Mouse (Mus musculus): ENCODE measurements around the gene Gprasp1. TPM values are rescaled to one million over a fixed set of nuclear protein-coding genes. Genes with fewer than 3 reads are reported as not detected.
"Not testable (repeated sequence)": the region's sequence is repeated elsewhere in the genome, so short reads cannot be mapped to it uniquely, and the experiment has no call there.

The Gprasp1 gene
- total RNA-seq (2018; cell fraction: chromatin; rRNA removed) = 10 to 100 TPM; 16.3 to 67.6 (median 49.0) TPM
- total RNA-seq (2018; cell fraction: cytosol; rRNA removed) = 10 to 100 TPM; 14.0 to 24.2 (median 17.8) TPM
- 10 to 100 TPM; 15.4 to 62.7 (median 39.4) TPM for total RNA-seq (2018; cell fraction: nucleus; rRNA removed)
- 11.8 to 14.5 TPM (median 13.1 TPM) in 3 replicates for polyA plus RNA-seq (2018)

DNA sequence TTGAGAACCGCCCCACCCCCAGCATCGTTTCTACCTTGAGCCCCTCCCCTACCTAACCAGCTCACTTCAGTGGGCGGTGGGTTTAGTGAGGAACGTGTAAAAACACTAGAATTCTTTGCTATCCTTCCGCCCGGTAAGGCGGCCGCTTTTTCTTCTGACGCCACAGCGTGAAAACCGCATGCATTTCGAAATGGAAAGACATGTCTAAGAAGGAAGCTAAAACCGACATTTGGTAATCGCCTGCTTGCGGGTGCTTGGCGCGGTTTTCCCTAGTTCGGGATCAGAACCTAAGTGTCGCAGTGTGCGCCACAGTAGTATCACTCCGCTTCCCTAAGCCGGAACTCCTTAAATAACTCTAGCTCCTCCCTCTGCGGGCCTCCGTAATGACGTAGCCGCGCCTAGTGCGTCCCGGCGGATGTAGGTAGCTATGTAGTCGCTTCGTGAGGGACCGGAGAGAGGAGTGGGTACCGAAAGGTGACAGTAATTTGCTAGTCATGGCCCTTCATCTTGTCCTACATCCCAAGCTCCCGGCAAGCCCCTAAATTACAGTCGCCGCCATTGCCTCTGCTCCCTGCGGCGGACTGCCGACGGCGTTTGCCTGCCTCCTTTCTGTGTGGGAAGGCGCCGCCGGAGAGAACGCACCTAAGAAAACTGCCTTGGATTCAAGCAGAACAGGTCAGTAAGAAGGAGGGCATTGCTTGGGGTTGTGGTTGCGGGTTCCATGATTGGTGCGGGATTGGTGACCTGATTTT, at the start of gene Gprasp1, which contains the start of gene Armcx5:
Gene Gprasp1 (plus strand): TSS at position 430 of the 752 bp plus-strand sequence.
Gene Armcx5 (plus strand): TSS at position 430 of the 752 bp plus-strand sequence.
- peak within 1 kb of the TSS; percentile 22 for H3K27ac ChIP-seq
- peaks cover 11% of the 10 kb centered on the region; the same call in 1 of the 2 replicates for H3K79me2 ChIP-seq (ENCODE audit: inconsistent target)
- WGBS (ENCODE audit: missing documents) = 19% methylated on average over 46 of the region's 48 CpGs
- H3K4me3 ChIP-seq (ENCODE audit: inconsistent target) = peak within 1 kb of the TSS; percentile 83
- no peaks in the 10 kb centered on the region for H3K36me3 ChIP-seq (ENCODE audit: inconsistent target)

DNA sequence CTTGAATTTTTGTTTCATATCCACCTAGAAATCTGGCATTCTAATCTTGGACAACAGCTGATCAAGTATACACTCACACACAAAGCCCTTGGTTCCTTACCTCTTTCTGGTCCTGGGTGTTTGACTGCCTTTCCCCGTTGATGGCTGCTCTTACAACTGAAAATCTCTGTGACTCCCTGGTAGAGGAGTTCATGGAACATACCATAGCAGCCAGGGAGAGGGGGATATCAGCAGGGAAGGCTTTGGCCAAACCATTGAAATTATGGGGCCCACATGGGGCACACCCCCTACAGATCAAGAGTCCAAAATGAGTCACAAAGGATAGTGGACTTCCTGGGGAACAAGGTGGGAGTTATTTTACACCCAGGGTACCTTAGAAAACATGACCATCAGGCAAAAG, 48.9 kb upstream of the Gprasp1 start, which contains the start of gene Tcp11x2:
Gene Tcp11x2 (minus strand): TSS at position 158 of the 400 bp plus-strand sequence.
- no peak within 1 kb of the TSS for H3K27ac ChIP-seq
- H3K79me2 ChIP-seq (ENCODE audit: inconsistent target) = no peaks in the 10 kb centered on the region
- no peaks in the 10 kb centered on the region for H3K36me3 ChIP-seq (ENCODE audit: inconsistent target)
- no CpG with 5 or more reads among the region's 1 CpGs for whole genome bisulfite sequencing (ENCODE audit: missing documents)
- no peak within 1 kb of the TSS for H3K4me3 ChIP-seq (ENCODE audit: inconsistent target)

DNA sequence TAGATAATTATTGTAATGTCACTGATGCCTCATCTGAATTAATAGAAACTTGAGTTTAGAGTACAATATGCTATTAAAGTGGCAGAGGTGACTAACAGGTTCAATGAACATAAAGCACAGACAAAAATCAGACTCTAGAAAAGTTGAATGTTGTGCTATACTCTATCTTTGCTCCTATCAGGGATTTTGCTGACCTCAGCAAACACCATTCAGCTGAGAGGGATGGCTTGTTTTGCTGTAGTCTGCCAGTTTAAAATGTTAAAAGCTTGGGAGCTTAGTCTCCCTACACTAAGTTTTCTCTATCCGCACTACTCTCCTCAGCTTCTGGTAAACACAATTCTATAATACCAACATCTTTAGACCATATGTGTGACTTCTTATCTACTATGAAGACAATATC, 39.4 kb upstream of the Gprasp1 start:
- H3K79me2 ChIP-seq (ENCODE audit: inconsistent target) = no peaks in the 10 kb centered on the region
- H3K27ac ChIP-seq = no peak overlapping the region
- no peaks in the 10 kb centered on the region for H3K36me3 ChIP-seq (ENCODE audit: inconsistent target)
- WGBS (ENCODE audit: missing documents) = 100% methylated on average over 1 of the region's 1 CpGs
- H3K4me3 ChIP-seq (ENCODE audit: inconsistent target) = no peak overlapping the region

DNA sequence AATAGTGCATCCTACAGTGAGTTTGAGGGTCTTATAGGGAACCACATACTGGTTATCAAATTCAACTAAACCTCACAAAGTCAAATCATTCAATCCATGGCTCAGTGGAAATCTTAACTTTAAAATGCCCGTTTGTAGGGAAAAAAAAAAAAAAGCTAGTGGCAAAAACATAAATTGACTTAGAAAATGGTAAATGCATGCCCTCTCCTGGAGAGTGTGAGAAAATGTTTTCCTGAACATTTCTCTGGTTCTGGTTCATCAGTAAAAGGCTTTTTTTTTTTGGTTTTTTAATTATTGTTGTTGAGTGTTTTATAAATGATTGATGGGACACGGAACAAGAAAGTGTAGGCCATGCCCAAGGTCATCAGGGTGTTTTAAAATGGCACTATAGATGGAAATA, 38.2 kb upstream of the Gprasp1 start:
- no peak overlapping the region for H3K27ac ChIP-seq
- no peak overlapping the region for H3K4me3 ChIP-seq (ENCODE audit: inconsistent target)
- no peaks in the 10 kb centered on the region for H3K79me2 ChIP-seq (ENCODE audit: inconsistent target)
- no peaks in the 10 kb centered on the region for H3K36me3 ChIP-seq (ENCODE audit: inconsistent target)
- WGBS (ENCODE audit: missing documents) = 42% methylated on average over 2 of the region's 2 CpGs

DNA sequence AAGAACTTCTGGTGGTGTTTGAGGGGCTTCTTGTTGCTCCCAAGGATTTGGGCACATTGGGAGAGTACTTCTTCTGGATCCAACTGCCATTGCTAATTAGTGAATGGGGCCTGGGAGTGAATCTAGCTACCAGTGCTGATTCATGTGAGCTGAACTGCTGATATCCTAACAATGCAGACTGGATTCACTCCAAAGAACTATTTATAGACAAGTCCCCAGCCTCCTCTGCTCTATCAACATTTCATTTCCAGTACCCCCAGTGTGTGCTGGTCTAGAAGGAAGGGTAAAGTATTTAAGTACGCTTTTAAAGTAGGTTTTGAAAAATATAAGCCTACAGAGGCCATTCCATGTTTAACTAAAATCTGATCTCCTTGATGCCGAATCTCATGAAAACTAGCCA, 29.7 kb upstream of the Gprasp1 start:
- Histone ChIP-seq H3K36me3 (ENCODE audit: inconsistent target) (no peaks in the 10 kb centered on the region), H3K4me3 (ENCODE audit: inconsistent target) (no peak overlapping the region), H3K79me2 (ENCODE audit: inconsistent target) (no peaks in the 10 kb centered on the region), H3K27ac (no peak overlapping the region)
- 67% methylated on average over 2 of the region's 2 CpGs for WGBS (ENCODE audit: missing documents)

DNA sequence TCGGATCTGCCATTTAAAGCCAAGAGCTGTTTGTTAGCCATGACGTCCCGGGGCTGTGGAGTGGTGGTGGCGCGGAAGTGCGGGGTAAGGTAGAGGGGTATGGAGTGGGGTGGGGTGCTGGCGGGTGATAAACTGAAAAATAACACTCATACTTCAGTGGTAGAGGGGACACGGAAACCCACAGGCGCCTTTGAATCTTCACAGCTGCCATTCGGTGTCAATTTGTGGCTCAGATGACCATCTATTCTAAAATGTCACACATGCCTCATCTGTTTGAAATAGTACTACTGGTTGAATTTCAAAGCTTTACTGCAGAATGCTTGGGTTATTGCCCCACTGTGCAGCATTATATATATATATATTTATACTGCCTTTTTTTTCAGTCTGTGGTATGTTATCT, 17.4 kb upstream of the Gprasp1 start, which contains the start of gene Tmsb15a:
Gene Tmsb15a (minus strand): TSS at position 101 of the 400 bp plus-strand sequence.
- 90% methylated on average over 5 of the region's 10 CpGs for WGBS (ENCODE audit: missing documents)
- Histone ChIP-seq H3K79me2 (ENCODE audit: inconsistent target) (no peaks in the 10 kb centered on the region), H3K4me3 (ENCODE audit: inconsistent target) (no peak within 1 kb of the TSS), H3K27ac (no peak within 1 kb of the TSS), H3K36me3 (ENCODE audit: inconsistent target) (no peaks in the 10 kb centered on the region)

DNA sequence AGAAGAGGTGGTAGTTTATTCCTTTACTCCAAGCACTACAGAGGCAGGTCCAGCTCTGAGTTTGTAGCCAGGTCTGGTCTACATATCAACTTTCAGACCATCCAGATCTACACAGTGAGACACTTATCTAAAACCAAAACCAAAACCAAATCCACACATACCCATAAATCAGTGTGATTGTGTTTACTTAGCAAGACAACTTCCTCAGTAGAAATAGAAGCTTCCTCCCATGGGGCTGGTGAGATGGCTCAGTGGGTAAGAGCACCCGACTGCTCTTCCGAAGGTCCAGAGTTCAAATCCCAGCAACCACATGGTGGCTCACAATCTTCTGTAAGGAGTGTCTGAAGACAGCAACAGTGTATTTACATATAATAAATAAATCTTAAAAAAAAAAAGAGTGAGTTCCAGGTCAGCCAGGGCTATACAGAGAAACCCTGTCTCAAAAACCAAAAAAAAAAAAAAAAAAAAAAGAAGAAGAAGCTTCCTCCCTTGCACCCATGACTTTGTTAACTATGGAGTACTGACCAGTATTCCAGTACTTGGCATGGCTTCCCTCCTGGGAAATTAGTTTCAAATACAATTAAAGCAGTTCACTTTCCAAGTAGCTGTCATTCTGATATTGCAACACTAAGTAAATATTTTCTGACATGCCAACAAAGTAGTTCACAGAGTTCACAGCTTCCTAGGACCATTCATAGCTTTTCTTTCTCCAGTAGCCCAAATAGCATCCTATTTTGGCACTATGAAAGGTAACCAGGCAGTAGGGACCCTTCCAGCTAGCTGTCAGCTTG, 3.6 kb upstream of the Gprasp1 start:
- H3K36me3 ChIP-seq (ENCODE audit: inconsistent target) = no peaks in the 10 kb centered on the region
- WGBS (ENCODE audit: missing documents) = no CpG with 5 or more reads among the region's 2 CpGs
- no peak overlapping the region for H3K4me3 ChIP-seq (ENCODE audit: inconsistent target)
- H3K79me2 ChIP-seq (ENCODE audit: inconsistent target) = peaks cover 11% of the 10 kb centered on the region; the same call in 1 of the 2 replicates
- no peak overlapping the region for H3K27ac ChIP-seq

DNA sequence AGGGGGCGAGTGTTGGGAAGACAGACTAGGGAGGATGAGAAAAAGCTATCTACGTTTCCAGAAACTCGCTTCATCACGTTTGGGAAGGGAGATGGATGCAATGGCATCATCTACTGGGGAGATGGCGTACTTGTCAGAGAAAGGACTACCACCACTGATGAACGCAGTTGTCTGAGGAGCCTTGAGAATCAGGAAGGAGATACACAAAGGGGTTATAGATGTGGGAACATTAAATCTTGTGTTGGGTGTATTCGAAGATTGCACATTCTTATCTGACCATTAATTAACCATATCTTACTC, 473 bp downstream of the Gprasp1 start:
- H3K36me3 ChIP-seq (ENCODE audit: inconsistent target) = no peaks in the 10 kb centered on the region
- 24% methylated on average over 6 of the region's 7 CpGs for WGBS (ENCODE audit: missing documents)

DNA sequence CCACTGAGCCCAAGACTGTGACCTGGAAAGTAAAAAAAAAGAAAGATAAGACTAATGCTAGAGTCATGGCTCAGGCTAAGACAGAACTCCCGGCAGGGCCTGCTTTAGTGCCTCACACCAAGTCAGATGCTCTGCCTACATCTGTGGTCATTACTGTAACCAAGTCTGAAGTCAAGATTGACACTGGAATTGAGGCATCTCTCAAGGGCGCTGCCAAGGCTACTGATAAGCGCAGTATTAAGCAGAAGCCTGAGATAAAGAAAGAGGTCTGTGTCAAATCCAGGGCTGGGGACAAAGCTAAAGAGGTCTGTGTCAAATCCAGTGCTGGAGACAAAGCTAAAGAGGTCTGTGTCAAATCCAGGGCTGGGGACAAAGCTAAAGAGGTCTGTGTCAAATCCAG, 2.8 kb downstream of the Gprasp1 start:
- peaks cover 11% of the 10 kb centered on the region; the same call in 1 of the 2 replicates for H3K79me2 ChIP-seq (ENCODE audit: inconsistent target)
- H3K27ac ChIP-seq; H3K4me3 ChIP-seq (ENCODE audit: inconsistent target); H3K36me3 ChIP-seq (ENCODE audit: inconsistent target): not testable (repeated sequence)
- 95% methylated on average over 3 of the region's 3 CpGs for WGBS (ENCODE audit: missing documents)

More for the DNA sequence above, 473 bp downstream of the Gprasp1 start:
- peaks cover 11% of the 10 kb centered on the region; the same call in 1 of the 2 replicates for H3K79me2 ChIP-seq (ENCODE audit: inconsistent target)
- H3K4me3 ChIP-seq (ENCODE audit: inconsistent target) = peak overlapping the region; percentile 83
- H3K27ac ChIP-seq = peak overlapping the region; percentile 22

DNA sequence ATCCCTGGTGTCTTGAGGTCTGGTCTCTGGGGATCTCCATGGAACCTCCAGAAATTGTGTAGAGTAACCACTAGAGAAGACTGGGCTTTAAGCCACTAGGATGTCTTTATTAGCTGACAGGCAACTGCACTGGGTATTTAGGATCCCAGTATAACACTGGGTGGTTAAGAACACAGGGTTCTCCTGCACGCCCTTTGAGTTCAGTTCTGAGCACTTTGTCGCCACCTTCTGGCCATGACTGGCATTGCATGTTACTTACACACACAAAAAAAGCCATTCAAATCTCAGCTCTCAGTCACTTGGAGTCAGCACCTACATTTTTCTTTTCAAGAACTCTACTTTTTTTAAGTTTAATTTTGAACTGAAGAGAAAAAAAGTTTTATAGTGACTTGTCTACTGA, 10.3 kb downstream of the Gprasp1 start:
- H3K27ac ChIP-seq = no peak overlapping the region
- 0% methylated on average over 2 of the region's 2 CpGs for WGBS (ENCODE audit: missing documents)
- no peak overlapping the region for H3K4me3 ChIP-seq (ENCODE audit: inconsistent target)
- H3K79me2 ChIP-seq (ENCODE audit: inconsistent target) = no peaks in the 10 kb centered on the region
- H3K36me3 ChIP-seq (ENCODE audit: inconsistent target) = no peaks in the 10 kb centered on the region

DNA sequence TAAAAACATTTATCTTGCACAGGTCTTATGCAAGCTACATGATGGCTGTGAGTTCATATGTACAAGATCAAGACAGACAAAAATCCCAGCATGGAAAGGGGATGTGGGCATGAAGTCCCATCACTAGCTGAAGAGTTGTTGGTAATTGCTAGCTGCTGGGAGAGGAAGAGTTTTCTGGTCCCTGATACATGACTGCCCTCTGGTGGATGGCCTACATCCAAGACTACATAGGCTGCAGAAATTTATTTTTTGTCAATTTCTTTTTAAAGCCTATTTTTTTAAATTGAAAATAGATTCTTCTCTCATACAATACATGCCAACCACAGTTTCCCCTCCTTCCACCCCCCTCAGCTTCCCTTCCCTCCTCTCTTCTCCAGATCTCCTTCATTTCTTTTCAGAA, 19.2 kb downstream of the Gprasp1 start:
- Histone ChIP-seq H3K4me3 (ENCODE audit: inconsistent target) (no peak overlapping the region), H3K27ac (no peak overlapping the region), H3K79me2 (ENCODE audit: inconsistent target) (no peaks in the 10 kb centered on the region), H3K36me3 (ENCODE audit: inconsistent target) (no peaks in the 10 kb centered on the region)

DNA sequence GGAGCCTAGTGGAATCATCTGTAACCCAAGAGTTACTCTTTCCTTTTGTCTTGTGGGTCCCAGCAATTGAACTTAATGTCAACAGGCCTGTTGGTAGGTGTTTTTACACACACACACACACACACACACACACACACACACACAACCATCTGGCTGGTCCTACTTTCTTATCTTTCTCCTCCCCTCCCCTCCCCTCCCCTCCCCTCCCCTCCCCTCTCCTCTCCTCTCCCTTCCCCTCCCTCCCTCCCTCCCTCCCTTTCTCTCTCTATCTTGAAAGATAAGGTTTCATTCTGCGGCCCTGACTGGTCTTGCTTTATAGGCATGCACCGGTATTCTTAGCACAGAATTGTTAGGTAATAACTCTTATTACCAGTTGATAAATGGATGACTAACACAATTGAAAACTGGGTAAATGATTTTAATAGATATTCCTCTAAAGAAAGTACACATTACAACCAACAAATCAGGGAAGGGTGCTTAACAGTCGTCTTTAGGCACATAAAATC, 25.6 kb downstream of the Gprasp1 start:
- Histone ChIP-seq H3K4me3 (ENCODE audit: inconsistent target) (no peak overlapping the region), H3K79me2 (ENCODE audit: inconsistent target) (no peaks in the 10 kb centered on the region), H3K27ac (no peak overlapping the region), H3K36me3 (ENCODE audit: inconsistent target) (no peaks in the 10 kb centered on the region)
- 68% methylated on average over 3 of the region's 3 CpGs for WGBS (ENCODE audit: missing documents)

DNA sequence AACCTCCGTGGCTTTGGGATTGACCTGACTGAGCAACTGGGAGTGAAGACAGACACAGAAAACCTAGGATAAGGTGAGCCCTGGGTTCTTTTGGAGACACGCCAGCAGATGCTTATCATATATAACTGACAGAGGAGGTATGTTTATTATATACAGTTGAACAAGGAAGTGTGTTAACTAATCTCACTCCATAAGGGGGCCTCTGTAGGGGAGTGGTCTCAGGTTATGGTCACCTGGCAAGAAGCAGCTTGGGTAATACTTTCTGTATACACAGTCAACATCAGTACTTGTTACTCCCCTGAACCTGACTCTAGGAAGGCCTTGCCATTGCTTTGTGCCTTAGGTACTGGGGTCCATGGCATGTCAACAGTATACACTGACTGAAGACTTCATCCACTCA, 26.0 kb downstream of the Gprasp1 start:
- no peak overlapping the region for H3K27ac ChIP-seq
- no peak overlapping the region for H3K4me3 ChIP-seq (ENCODE audit: inconsistent target)
- WGBS (ENCODE audit: missing documents) = 92% methylated on average over 2 of the region's 2 CpGs
- H3K36me3 ChIP-seq (ENCODE audit: inconsistent target) = no peaks in the 10 kb centered on the region
- H3K79me2 ChIP-seq (ENCODE audit: inconsistent target) = no peaks in the 10 kb centered on the region

DNA sequence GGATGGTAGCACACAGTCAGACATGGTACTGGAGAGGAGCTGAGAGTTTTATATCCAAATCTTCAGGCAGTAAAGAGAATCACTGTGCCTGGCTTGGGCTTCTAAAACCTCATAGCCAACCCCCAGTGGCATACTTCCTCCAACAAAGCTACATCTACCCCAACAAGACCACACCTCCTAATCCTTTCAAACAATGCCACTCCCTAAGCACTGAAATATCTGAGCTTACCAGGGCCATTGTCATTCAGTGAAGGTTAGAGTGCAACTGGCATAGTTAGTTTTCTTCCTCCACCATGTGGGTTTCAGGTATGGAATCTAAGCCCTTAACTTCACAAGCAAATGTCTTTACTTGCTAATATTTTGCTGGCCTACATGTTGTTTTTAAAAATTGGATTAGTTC, 49.0 kb downstream of the Gprasp1 start:
- Histone ChIP-seq H3K27ac (no peak overlapping the region), H3K79me2 (ENCODE audit: inconsistent target) (no peaks in the 10 kb centered on the region), H3K4me3 (ENCODE audit: inconsistent target) (no peak overlapping the region), H3K36me3 (ENCODE audit: inconsistent target) (no peaks in the 10 kb centered on the region)

DNA sequence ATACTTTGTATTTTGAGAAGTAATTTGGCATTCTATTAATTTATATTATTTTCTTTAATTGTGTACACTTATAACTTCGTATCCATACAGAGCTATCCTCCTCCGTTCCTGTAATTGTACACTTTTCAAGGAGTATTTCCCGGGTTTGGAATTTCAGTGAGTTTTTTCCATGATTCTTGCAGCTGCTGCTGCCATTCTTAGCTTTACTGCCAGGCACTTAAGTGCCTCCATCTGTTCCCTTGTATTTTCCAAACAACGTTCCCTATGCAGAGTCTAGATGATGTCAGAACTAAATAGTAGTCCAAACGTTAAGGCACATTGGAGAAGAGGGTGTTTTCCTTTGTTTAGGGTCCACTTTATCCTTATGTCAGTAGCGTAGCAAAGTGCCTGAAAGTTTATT, 49.8 kb downstream of the Gprasp1 start:
- Histone ChIP-seq H3K27ac (no peak overlapping the region), H3K79me2 (ENCODE audit: inconsistent target) (no peaks in the 10 kb centered on the region), H3K36me3 (ENCODE audit: inconsistent target) (no peaks in the 10 kb centered on the region), H3K4me3 (ENCODE audit: inconsistent target) (no peak overlapping the region)
- 82% methylated on average over 5 of the region's 6 CpGs for WGBS (ENCODE audit: missing documents)
